Mouse (Mus musculus) bone marrow macrophage, adult 2 months (primary cell): Measurements from ENCODE around the gene Itpr1.

Experiments used
- CTCF ChIP-seq: IDR thresholded peaks from 2 replicates; pipeline ENCODE4 v1.5.1; 2012; ENCODE audit warnings: low read depth, mild to moderate bottlenecking, low read length, moderate library complexity
- POLR2A ChIP-seq: IDR thresholded peaks from 2 replicates; pipeline ENCODE4 v1.6.1; 2012; ENCODE audit warnings: mild to moderate bottlenecking, low read depth, low read length, borderline replicate concordance

DNA sequence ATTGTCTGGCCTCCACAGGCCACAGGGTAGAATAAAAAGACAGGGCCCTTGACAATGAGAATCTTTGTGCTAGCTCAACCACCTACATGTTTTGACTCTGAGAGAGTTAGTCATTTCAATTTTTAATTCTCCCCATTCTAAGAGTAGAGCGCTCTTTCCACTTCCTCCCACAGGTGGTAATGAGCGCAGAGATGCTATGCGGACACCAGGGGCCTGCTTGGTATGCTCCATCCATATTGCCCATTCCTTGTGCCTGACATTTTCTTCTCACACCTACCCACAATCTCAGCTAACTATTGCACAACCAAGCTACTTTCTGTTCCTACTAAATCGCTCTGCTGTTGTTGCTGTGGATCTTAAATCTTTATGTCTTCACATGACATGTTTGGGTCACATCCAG, 341.5 kb downstream of the Itpr1 start:
- TF ChIP-seq CTCF (no peak), POLR2A (no peak)
